Mouse (Mus musculus) cerebellum, adult 9-11 months (tissue): Measurements from ENCODE around the gene Atg13.

ENCODE experiments used
- DNase-seq: peaks from one replicate; pipeline ENCODE4 v3.0.0; 2022

Gene Atg13

DNA sequence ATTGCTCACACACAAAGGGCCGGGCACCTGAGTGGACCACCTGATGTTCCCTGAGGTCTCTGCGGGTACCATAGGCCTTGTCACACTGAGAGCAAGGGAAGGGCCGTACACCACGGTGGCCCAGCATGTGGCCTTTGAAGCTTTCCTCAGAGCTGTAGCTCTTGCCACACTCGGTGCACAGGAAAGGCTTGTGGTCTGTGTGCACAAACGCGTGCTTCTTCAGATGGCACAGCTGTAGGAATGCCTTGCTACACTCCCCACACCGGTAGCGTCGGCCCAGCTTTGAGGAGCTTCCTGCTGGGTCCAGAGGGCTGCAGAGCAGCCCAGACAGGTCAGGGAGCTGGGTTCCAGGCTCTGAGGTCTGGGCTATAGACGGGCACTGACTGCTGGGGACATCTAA is 64.6 kb downstream of the Atg13 start:
- DNase-seq = no peak

DNA sequence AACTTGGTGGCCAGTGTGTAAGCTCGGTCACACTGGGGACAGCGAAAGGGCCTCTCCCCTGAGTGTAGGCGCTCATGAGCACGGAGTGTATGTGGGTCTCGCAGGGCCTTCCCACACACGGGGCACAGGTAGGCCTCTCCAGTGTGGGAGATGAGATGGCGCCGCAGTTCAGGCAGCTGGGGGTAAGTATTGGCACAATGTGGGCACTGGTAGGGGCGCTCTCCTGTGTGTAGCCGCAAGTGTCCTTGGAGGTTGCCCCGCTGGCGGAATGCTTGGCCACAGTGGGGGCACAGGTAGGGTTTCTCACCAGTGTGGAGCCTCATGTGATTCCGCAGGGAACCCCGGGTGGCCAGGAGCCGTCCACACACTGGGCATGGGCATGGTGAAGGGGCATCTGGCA is 65.0 kb downstream of the Atg13 start:
- no peak for DNase-seq

DNA sequence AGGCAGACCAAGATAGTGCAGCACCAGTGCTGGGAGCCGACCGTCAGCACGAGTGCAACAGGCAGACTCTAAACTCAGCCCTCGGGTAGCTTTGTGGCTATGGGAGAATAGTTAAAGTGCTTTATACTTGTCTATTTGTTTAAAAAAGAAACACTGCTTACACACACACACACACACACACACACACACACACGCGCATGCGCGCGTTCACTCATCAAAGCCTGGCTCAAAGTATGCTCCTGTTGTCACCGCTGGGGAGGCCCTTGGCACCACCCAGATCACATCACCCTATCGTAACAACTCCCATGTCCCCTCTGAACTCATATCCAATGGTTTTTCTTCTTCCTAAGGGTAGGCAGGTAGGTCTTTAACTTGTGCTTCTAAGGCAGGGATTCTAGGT is 66.4 kb downstream of the Atg13 start:
- DNase-seq = no peak

DNA sequence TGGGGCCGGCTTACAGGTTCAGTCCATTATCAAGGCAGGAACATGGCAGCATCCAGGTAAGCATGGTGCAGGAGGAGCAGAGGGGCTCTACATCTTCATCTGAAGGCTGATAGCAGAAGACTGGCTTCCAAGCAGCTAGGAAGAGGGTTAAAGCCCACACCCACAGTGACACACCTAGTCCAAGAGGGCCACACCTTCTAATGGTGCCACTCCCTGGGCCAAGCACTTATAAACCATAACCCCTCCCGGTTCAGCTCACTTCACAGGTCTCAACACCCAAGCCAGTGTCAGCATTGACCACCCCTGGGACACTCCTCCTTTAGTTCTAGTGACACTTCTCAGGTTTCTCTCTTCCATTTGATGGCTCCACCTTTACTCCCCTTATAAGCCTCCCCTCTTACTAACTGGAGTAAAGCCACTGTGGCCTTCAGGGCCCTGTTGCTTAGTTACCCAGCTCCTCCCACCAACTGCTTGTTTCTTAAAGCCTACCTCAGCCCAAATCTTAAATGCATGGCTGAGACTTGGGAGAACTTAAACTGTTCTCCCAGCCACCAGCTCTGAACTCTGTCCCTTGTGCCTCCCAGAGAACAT is 67.5 kb downstream of the Atg13 start:
- no peak for DNase-seq

DNA sequence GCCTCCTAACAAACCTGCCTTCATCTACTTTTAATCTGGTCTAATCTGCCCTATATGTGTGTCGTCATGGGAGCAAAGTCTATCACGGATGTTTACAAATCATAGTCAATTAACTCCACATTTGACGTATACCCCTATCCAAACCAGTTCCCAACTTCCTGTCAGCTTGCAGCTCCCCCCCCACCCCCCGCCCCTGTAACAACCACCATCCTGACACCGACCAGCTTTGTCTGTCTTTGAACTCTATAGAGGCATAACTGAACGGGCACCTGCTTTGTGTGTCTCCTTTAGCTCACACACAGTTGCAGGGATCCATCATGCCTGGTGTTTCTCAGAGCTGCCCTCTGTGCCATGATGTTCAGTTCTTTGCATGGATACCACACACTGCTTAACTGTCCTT is 71.4 kb downstream of the Atg13 start:
- DNase-seq = no peak

DNA sequence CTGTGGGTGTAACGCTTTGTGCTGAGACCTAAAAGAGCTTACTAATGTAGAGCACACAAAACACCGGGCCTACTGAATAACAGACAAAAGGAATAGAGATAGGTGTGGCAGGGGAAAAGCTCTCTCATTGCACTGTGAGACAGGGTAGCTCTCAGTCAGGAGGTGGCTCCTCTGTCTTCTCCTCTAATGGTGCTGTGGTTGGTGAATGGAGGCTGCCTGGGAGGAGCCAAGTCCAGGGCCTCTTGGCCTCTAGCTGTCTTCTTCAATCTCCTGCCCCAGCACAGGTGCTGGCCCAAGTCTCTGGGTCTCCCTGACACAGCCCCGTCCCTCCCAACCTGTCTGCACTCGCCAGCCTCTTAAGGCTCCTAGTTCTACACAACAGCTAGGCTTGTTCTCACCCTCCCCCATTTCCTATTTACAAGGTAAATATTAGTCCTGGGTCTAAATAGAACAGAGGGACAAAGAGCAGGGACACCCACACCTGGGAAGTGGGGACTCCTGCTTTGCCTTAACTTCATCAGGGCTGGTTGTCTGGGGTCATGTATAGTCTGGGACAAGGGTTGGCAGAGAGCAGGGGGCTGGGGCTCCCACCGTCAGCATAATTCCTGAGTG is 73.5 kb downstream of the Atg13 start:
- no peak for DNase-seq

DNA sequence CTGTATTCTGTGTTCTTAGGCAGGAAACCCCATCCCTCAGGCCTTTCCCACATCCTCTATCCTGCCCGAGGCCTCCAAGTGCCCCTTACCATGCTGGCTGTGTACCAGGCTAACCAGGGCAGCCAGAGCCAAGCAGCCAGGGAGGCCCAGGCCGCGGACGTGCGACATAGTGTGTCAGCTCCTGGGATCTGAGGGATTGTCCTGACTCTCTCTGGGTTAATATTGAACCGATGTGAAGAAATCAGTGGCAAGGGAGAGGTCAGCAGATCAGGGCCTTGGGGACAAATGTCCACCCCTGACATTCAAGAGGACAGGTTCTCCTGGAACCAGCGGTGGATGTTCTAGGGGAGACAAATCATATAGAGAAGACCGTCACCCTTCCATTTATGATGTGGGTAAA is 74.1 kb downstream of the Atg13 start, which contains the start of gene F2:
F2 (minus strand) TSS at position 186 of the 400 bp plus-strand sequence.
- DNase-seq = no peak

DNA sequence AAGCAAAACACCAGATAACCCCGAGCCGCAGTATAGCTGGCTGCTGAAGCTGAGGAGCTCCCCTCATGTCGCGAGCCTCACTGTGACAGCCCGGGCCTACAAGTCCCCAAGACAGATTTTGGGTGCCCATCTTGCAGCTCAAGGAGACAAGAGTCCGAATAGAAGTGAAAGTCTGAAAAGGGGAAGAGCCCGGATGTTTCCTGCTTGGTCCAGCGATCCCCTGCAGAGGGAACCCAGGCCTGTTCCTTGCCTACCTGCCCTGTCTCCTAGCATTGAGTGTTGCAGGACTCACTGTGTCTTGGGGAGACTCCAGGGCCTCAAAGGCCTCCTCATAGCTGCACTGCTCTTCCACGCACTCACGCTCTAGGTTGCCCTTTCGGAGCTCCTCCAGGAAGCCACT is 74.9 kb downstream of the Atg13 start:
- DNase-seq = no peak

DNA sequence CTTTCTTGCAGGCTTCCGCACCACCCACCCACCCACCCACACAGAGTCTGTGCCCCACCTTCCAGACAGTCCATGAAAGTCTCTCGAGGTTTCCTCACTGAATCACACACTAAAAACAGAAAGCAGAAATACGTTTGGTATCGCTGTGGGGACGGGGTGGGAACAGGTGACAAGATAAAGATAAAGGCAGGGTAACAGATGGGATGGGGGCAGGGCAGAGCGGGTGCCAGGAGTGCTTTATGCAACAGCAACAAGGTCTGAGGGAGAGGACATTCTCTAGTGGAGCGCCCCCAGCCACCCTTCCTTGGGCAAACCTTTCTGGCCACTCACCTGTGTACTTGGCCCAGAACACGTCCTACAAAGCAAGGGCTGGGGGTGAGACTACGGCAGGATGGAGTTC is 75.5 kb downstream of the Atg13 start:
- peak; percentile 51 for DNase-seq

DNA sequence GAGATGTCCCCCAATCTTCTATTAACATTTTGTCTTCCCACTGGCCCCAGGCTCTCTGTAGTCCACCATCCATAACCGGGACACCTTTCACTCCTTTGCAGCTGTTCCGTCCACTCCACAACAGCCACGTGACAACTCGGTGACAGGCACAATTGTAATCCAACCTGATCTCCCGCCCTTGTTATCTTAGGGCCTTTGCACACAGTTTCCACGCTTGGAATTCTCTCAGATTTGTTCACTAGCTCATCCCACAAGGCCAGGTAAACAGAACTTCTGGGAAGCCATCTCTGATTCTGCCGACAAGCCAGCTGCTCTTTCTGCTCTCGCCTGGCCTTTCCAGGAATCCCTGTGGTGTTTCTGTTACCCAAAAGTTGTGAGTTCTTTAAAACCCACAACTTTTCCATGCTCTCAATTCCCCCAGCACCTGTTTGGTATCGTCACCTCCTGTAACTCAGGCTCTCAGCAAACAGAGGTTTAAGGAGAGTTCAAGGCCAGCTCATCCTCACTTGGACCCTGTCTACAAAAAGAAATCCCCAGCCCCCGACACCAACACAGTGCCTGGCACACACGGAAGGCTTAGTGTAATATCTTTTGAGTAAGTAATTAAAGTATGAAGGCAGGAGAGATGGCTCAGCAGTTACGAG is 76.9 kb downstream of the Atg13 start:
- DNase-seq = no peak

DNA sequence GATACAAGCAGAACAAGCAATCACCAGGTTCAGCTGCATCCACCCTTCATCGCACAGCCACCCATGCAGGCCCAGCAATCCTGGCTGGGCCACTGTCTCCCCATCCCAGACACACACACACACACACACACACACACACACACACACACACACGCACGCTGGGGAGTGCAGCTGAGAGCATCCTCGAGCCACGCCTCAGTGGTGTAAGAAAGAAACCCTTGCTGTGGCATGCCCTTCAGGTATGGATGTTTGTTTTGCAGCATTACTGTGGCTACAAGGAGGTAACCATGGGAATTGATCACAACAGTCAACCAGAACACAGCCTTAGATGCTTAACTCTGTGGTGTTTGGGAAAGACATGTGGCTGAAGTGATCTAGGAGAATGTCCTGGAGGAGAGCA is 78.1 kb downstream of the Atg13 start:
- no peak for DNase-seq

DNA sequence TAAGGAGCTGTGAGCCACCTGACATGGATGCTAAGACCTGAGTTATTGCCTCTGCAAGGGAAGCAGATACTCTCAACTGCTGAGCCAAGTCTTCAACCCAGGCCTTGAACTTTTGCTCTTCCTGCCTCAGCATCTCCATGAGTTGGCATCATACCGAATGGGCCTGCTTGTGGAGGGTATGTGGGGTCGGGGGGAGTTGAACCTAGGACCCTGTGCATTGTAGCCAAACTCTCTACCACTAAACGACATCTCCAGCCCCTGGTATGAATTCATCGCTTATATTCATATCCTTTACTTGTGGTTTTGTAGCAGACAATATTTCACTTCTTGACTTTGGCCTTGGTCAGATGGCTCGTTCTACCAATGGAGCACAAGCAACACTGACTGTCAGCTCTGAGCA is 78.5 kb downstream of the Atg13 start:
- DNase-seq = no peak

DNA sequence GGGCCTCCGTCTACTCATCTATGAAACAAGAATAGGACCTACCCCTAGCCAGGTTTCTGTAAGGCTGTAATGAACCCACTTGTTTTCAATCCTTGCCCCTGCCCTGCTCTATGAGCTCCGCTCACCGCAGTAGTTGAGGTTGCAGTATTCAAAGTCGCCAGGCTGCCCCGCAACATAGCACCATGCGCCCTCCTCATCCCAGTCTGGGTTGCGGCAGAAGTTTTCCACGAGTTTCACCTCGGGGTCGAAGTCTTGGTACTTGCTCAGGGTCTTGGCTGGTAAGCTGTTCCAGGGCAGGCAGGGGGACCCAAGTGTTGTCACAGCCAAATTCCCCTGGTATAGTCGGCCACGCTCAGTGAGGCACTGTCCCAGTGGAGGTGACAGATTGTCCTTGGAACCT is 80.0 kb downstream of the Atg13 start:
- no peak for DNase-seq

DNA sequence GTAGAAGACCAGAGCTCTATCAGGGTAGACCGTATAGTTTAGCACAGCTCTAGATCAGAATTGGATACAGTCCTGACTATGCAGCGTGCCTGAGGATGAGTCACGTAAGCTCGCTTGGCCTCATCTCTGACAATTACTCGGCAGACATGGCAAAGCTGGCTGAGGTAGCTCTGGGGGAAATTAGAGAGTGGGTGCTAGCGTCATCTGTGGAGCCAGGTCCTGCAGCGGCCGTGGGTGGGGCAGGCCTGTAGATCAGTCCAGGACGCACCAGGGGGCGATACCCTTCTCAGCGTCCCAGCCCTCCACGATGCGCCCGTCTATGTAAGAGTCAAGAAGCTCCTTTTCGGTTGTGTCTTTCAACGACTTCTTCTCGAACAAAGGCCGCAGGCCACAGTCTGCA is 80.7 kb downstream of the Atg13 start:
- no peak for DNase-seq

DNA sequence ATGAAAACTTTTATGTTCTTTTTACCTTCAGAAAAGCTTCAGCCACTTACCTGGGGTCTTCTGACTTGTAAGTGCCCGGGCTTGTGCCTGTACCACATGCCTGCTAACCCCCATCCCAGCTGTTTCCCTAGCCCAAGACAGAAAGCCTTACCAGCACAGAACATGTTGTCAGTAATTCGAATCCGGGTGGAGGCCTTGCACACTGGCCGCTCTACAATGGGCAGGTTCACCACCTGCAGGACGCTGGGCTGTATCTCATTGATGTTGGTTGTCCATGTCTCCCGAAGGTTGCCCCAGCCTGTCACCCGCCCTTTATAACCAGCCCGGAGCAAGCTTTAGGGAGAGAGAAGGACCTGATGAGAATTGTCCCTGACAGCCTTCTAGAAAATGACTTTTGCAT is 82.2 kb downstream of the Atg13 start:
- no peak for DNase-seq

DNA sequence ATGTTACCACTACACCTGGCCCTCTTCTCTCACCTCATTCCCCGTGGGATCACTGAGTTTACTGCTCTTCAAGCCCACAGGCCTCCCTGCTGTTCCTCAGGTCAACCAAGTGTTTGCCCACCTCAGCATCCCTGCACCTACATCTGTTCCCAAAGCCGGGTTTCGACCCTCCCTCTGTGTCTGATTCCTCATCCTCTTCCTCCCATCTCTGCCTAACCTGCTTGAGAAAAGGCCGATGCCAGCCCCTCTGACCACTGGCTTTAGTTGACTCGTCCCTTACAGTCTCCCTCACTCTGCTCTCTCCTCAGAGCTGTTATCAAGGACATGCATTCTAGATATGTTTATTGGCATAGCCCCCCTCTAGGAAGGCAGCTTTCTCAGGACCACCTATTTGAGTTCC is 82.9 kb downstream of the Atg13 start:
- DNase-seq = no peak
